Mouse (Mus musculus) layer of hippocampus, adult 9-11 months (tissue): Measurements from ENCODE around the gene Oas1c.
"Not testable (repeated sequence)": the region's sequence is repeated elsewhere in the genome, so short reads cannot be mapped to it uniquely, and the experiment has no call there.

Experiments
- DNase-seq: peaks from one replicate; pipeline ENCODE4 v3.0.0; 2022

The Oas1c gene

GRCm38 (mm10) chr5:120811951-120812819 is at the start of gene Oas1c:
Oas1c (minus strand) TSS chr5:120812514.
- peak; percentile 74 for DNase-seq

- no peak for DNase-seq
Measured at GRCm38 (mm10) chr5:120861121-120861520, 48.8 kb upstream of the Oas1c start, which contains the start of gene Oas1h. Oas1h (plus strand) TSS chr5:120861421.

- DNase-seq, result peak; percentile 23
Measured at GRCm38 (mm10) chr5:120859241-120859640, 46.9 kb upstream of the Oas1c start.

- no peak for DNase-seq
Measured at GRCm38 (mm10) chr5:120849601-120850136, 37.4 kb upstream of the Oas1c start.

- DNase-seq, result no peak
Measured at GRCm38 (mm10) chr5:120847067-120847466, 34.8 kb upstream of the Oas1c start, which contains the start of gene Oas1f. Oas1f (plus strand) TSS chr5:120847367.

GRCm38 (mm10) chr5:120844713-120845112 is 32.4 kb upstream of the Oas1c start:
- no peak for DNase-seq

- no peak for DNase-seq
Measured at GRCm38 (mm10) chr5:120836731-120837585, 24.6 kb upstream of the Oas1c start.

GRCm38 (mm10) chr5:120833335-120834280 is 21.3 kb upstream of the Oas1c start:
- DNase-seq, result no peak

GRCm38 (mm10) chr5:120831031-120831430 is 18.7 kb upstream of the Oas1c start:
- no peak for DNase-seq

- no peak for DNase-seq
Measured at GRCm38 (mm10) chr5:120818999-120819398, 6.7 kb upstream of the Oas1c start.

- DNase-seq, result no peak
Measured at GRCm38 (mm10) chr5:120815949-120816348, 3.6 kb upstream of the Oas1c start.

GRCm38 (mm10) chr5:120813023-120813422 is 709 bp upstream of the Oas1c start:
- DNase-seq, result no peak

GRCm38 (mm10) chr5:120809171-120809570 is 3.1 kb downstream of the Oas1c start:
- DNase-seq, result no peak

GRCm38 (mm10) chr5:120806458-120806857 is 5.9 kb downstream of the Oas1c start:
- peak; percentile 47 for DNase-seq

GRCm38 (mm10) chr5:120803596-120803995 is 8.7 kb downstream of the Oas1c start:
- DNase-seq, result no peak

GRCm38 (mm10) chr5:120798943-120799342 is 13.4 kb downstream of the Oas1c start:
- DNase-seq, result not testable (repeated sequence)

GRCm38 (mm10) chr5:120798147-120798546 is 14.2 kb downstream of the Oas1c start:
- not testable (repeated sequence) for DNase-seq

GRCm38 (mm10) chr5:120795480-120796034 is 16.8 kb downstream of the Oas1c start, which contains the start of gene Oas1e:
Oas1e (minus strand) TSS chr5:120795530.
- not testable (repeated sequence) for DNase-seq

GRCm38 (mm10) chr5:120793043-120793442 is 19.3 kb downstream of the Oas1c start:
- DNase-seq, result peak; percentile 19

- DNase-seq, result no peak
Measured at GRCm38 (mm10) chr5:120787042-120787441, 25.3 kb downstream of the Oas1c start.

GRCm38 (mm10) chr5:120782446-120782845 is 29.9 kb downstream of the Oas1c start:
- DNase-seq, result no peak

GRCm38 (mm10) chr5:120781646-120782045 is 30.7 kb downstream of the Oas1c start:
- DNase-seq, result no peak
